Mouse (Mus musculus) MEL (cell line): Measurements from ENCODE around the gene Fbrs.
A peak's percentile ranks its signal among the peaks of the same experiment; 100 is the strongest.

Experiments
- CHD2 ChIP-seq: IDR thresholded peaks from 2 replicates; pipeline ENCODE4 v1.6.1; 2011; ENCODE audit warnings: low read length, improper control_type of control experiment
- CTCF ChIP-seq, 3 experiments: IDR thresholded peaks in 2 of 3; conservative IDR thresholded peaks in 1 of 3; 2 replicates each; pipeline ENCODE4 v1.5.1; 2011 to 2012; ENCODE audit warnings: low read length in 3 of 3, low read depth in 2 of 3, mild to moderate bottlenecking in 2 of 3, improper control_type of control experiment in 1 of 3, inconsistent platforms in 1 of 3, mixed read lengths in 1 of 3, moderate library complexity in 1 of 3; ENCODE audit not compliant: control insufficient read depth in 1 of 3, insufficient read depth in 1 of 3, poor library complexity in 1 of 3, severe bottlenecking in 1 of 3
- E2F4 ChIP-seq: IDR thresholded peaks from 2 replicates; pipeline ENCODE4 v1.6.1; 2011; ENCODE audit warnings: low read depth, low read length, improper control_type of control experiment, borderline replicate concordance
- EP300 ChIP-seq, 2 experiments: IDR thresholded peaks; 2 replicates each; pipeline ENCODE4 v1.6.1; 2011; ENCODE audit warnings: improper control_type of control experiment in 2 of 2, low read length in 2 of 2, low read depth in 1 of 2, mild to moderate bottlenecking in 1 of 2
- ETS1 ChIP-seq: IDR thresholded peaks from 2 replicates; pipeline ENCODE4 v1.6.1; 2012; ENCODE audit warnings: low read depth, mild to moderate bottlenecking, inconsistent platforms, low read length, improper control_type of control experiment, moderate library complexity
- GATA1 ChIP-seq: IDR thresholded peaks from 2 replicates; pipeline ENCODE4 v1.6.1; 2011; ENCODE audit warnings: low read depth, low read length, improper control_type of control experiment
- HCFC1 ChIP-seq: IDR thresholded peaks from 2 replicates; pipeline ENCODE4 v1.6.1; 2012; ENCODE audit warnings: low read depth, mild to moderate bottlenecking, inconsistent platforms, low read length, improper control_type of control experiment, moderate library complexity
- MAFK ChIP-seq: IDR thresholded peaks from 2 replicates; pipeline ENCODE4 v1.6.1; 2011; ENCODE audit warnings: low read depth, mild to moderate bottlenecking, low read length, improper control_type of control experiment, borderline replicate concordance
- MYC ChIP-seq: IDR thresholded peaks from 2 replicates; pipeline ENCODE4 v1.6.1; 2011; ENCODE audit warnings: low read depth, mild to moderate bottlenecking, low read length, improper control_type of control experiment, moderate library complexity
- POLR2A ChIP-seq, 2 experiments: IDR thresholded peaks; 2 replicates each; pipeline ENCODE4 v1.6.1; 2011 to 2012; ENCODE audit warnings: low read length in 2 of 2, mild to moderate bottlenecking in 2 of 2, control low read depth in 1 of 2, improper control_type of control experiment in 1 of 2, low read depth in 1 of 2, moderate library complexity in 1 of 2; ENCODE audit not compliant: control insufficient read depth in 1 of 2, insufficient read depth in 1 of 2, poor library complexity in 1 of 2
- RAD21 ChIP-seq: IDR thresholded peaks from 2 replicates; pipeline ENCODE4 v1.6.1; 2011; ENCODE audit warnings: mild to moderate bottlenecking, low read depth, low read length, improper control_type of control experiment
- RCOR1 ChIP-seq: IDR thresholded peaks from 2 replicates; pipeline ENCODE4 v1.6.1; 2012; ENCODE audit warnings: low read depth, mild to moderate bottlenecking, inconsistent platforms, low read length, improper control_type of control experiment
- USF1 ChIP-seq: IDR thresholded peaks from 2 replicates; pipeline ENCODE4 v1.6.1; 2014; ENCODE audit warnings: low read depth, mild to moderate bottlenecking, inconsistent platforms, low read length, improper control_type of control experiment, moderate library complexity
- ZNF384 ChIP-seq: IDR thresholded peaks from 2 replicates; pipeline ENCODE4 v1.6.1; 2012; ENCODE audit warnings: low read depth, mild to moderate bottlenecking, inconsistent platforms, low read length, improper control_type of control experiment

DNA sequence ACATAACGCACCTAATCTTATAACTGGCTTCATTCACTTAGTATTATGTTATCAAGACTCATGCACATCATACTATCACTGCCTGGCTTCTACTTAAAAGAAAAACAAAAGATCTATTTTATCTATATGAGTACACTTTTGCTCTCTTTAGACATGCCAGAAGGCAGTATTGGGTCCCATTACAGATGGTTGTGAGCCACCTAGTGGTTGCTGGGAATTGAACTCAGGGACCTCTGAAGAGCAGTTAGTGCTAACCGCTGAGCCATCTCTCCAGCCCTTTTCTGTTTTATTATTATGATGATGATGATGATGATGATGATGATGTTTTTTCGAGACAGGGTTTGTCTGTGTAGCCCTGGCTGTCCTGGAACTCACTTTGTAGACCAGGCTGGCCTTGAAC lies 19.4 kb downstream of the Fbrs start:
- TF ChIP-seq CTCF (IDR thresholded peaks at IDR 0.05 in 2 of 3, conservative IDR thresholded peaks at IDR 0.05 in 1 of 3; ENCODE audit: control insufficient read depth in 1 of 3, insufficient read depth in 1 of 3, low read depth in 2 of 3, low read length in 3 of 3, poor library complexity in 1 of 3, severe bottlenecking in 1 of 3) (peak; percentile 47 to 84 (median 61)), GATA1 (no peak), POLR2A (IDR thresholded peaks at IDR 0.05; ENCODE audit: control insufficient read depth in 1 of 2, insufficient read depth in 1 of 2, low read depth in 1 of 2, low read length in 2 of 2, poor library complexity in 1 of 2) (no peak), ETS1 (no peak), EP300 (IDR thresholded peaks at IDR 0.05; ENCODE audit: low read depth in 1 of 2, low read length in 2 of 2) (no peak), MYC (no peak), RAD21 (peak; percentile 71), ZNF384 (no peak), E2F4 (no peak), HCFC1 (no peak), RCOR1 (no peak), CHD2 (no peak), MAFK (no peak), USF1 (no peak)
